Comparison of ENCODE assay signal across 17 mouse cellular contexts in the genomic region with DNA sequence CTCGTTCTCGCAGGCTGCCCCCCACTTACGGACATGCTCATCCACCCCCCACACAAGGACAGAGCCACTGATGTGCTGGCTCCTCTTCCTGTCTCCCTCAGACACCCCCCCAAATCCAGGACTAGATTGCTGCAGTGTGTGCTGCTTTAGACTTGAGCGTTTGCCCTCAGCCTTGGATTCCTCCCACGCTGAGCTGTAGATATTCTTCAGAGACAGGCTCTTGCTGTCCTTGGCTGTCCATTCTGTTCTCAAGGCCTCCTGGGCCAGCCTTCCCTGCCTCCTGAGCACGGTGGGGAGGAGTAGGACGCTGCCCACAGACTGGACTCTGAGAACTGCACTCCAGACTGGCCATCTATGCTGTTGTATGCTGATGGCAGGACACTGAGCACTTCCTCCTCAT. TPM values are rescaled to one million over a fixed set of nuclear protein-coding genes. Genes with fewer than 3 reads are reported as not detected.
DNase-seq lines count a peak whose midpoint lies in the region; ATAC-seq and TF ChIP-seq lines count a peak whose summit lies in the region.
"Had no signal": no experiment of that assay in that cellular context is flagged by ENCODE, and none has a peak within 500 bp of the region (broad histone marks: within the 10 kb centered on the region; RNA-seq: fewer than 3 reads in every experiment).

No protein-coding gene starts in this region.

- 94% methylated on average over 7 of the region's 7 CpGs for WGBS in forebrain, embryonic 14.5 days
- WGBS in forebrain, postnatal 0 days = 85% methylated on average over 7 of the region's 7 CpGs
- 45% methylated on average over 7 of the region's 7 CpGs for WGBS in kidney, embryonic 15.5 days

- no peak for TF ChIP-seq CTCF in forebrain, postnatal 0 days (IDR thresholded peaks at IDR 0.05; ENCODE audit: low read depth)

- no peaks in the 10 kb centered on the region for H3K27me3 ChIP-seq in forebrain, embryonic 14.5 days (replicated peaks; ENCODE audit: control insufficient read depth, insufficient read depth, low read length)
- no peaks in the 10 kb centered on the region for H3K27me3 ChIP-seq in forebrain, postnatal 0 days (ENCODE audit: insufficient read depth, low read length)
- H3K27me3 ChIP-seq in kidney, embryonic 15.5 days = no peaks in the 10 kb centered on the region
- H3K27me3 ChIP-seq: heart, embryonic 15.5 days; liver, embryonic 15.5 days had no signal

- no peak overlapping the region for H3K9ac ChIP-seq in forebrain, embryonic 14.5 days (ENCODE audit: low read length)
- H3K9ac ChIP-seq in forebrain, postnatal 0 days = no peak overlapping the region
- H3K9ac ChIP-seq in kidney, embryonic 15.5 days = no peak overlapping the region; the same call in 1 of the 2 replicates
- H3K9ac ChIP-seq: heart, embryonic 15.5 days; liver, embryonic 15.5 days had no signal

- peaks cover 3% of the 10 kb centered on the region; the same call in 1 of the 2 replicates for H3K4me1 ChIP-seq in forebrain, embryonic 14.5 days (ENCODE audit: control insufficient read depth, insufficient read depth, low read length)
- H3K4me1 ChIP-seq in forebrain, postnatal 0 days (ENCODE audit: insufficient read depth) = 0 out of 2 replicates have a peak, but pooled peaks cover under 1% of the 10 kb centered on the region
- H3K4me1 ChIP-seq in kidney, embryonic 15.5 days = peaks cover 50% of the 10 kb centered on the region

- H3K36me3 ChIP-seq in forebrain, embryonic 14.5 days (ENCODE audit: control insufficient read depth, insufficient read depth, low read length) = peaks cover 89% of the 10 kb centered on the region
- H3K36me3 ChIP-seq in forebrain, postnatal 0 days (ENCODE audit: insufficient read depth) = peaks cover 49% of the 10 kb centered on the region
- no peaks in the 10 kb centered on the region for H3K36me3 ChIP-seq in kidney, embryonic 15.5 days
- H3K36me3 ChIP-seq: heart, embryonic 15.5 days; liver, embryonic 15.5 days had no signal

- peak overlapping the region; percentile 36; the same call in 1 of the 2 replicates for H3K27ac ChIP-seq in forebrain, embryonic 14.5 days (ENCODE audit: low read depth, low read length)
- H3K27ac ChIP-seq in forebrain, postnatal 0 days (ENCODE audit: low read depth, low read length) = no peak overlapping the region
- H3K27ac ChIP-seq in kidney, embryonic 15.5 days = no peak overlapping the region
- H3K27ac ChIP-seq: heart, embryonic 15.5 days; liver, embryonic 15.5 days had no signal

- H3K4me3 ChIP-seq in forebrain, embryonic 14.5 days (ENCODE audit: low read depth, low read length) = no peak overlapping the region
- H3K4me3 ChIP-seq in forebrain, postnatal 0 days (ENCODE audit: low read depth, low read length) = no peak overlapping the region
- no peak overlapping the region for H3K4me3 ChIP-seq in kidney, embryonic 15.5 days (replicated peaks)
- H3K4me3 ChIP-seq: heart, embryonic 15.5 days; liver, embryonic 15.5 days; megakaryocyte, embryonic 14.5 days had no signal

- H3K9me3 ChIP-seq in forebrain, embryonic 14.5 days (replicated peaks; ENCODE audit: control insufficient read depth, low read length) = no peaks in the 10 kb centered on the region
- no peaks in the 10 kb centered on the region for H3K9me3 ChIP-seq in forebrain, postnatal 0 days (ENCODE audit: low read length)
- H3K9me3 ChIP-seq in kidney, embryonic 15.5 days (replicated peaks) = no peaks in the 10 kb centered on the region
- H3K9me3 ChIP-seq: heart, embryonic 15.5 days; liver, embryonic 15.5 days; megakaryocyte, embryonic 14.5 days had no signal

- H3K4me2 ChIP-seq in forebrain, embryonic 14.5 days (ENCODE audit: low read length) = no peak overlapping the region
- no peak overlapping the region for H3K4me2 ChIP-seq in forebrain, postnatal 0 days (ENCODE audit: low read depth)
- no peak overlapping the region for H3K4me2 ChIP-seq in kidney, embryonic 15.5 days
- H3K4me2 ChIP-seq: heart, embryonic 15.5 days; liver, embryonic 15.5 days had no signal

- no peak for ATAC-seq in forebrain, embryonic 14.5 days
- ATAC-seq in forebrain, postnatal 0 days = no peak
- peak; percentile 23; the same call in 1 of the 2 replicates for ATAC-seq in kidney, embryonic 15.5 days (replicated peaks; ENCODE audit: low FRiP score)
- ATAC-seq: forebrain, embryonic 16.5 days had no signal

- DNase-seq in forebrain, embryonic 14.5 days (ENCODE audit: low spot score) = no peak
- DNase-seq in forebrain, postnatal 0 days = no peak
- no peak for DNase-seq in kidney, adult 18-20 months
- DNase-seq in ovary, postnatal 36 days (ENCODE audit: low spot score) = peak; percentile 68
- DNase-seq in ovary, postnatal 14 days (ENCODE audit: low spot score) = no peak
- DNase-seq in testis, postnatal 14 days (ENCODE audit: low spot score) = peak; percentile 85
- DNase-seq in thymus, adult 18-20 months = no peak
- DNase-seq: cerebellum, postnatal 36 days; kidney, adult 8-10 months; lung, postnatal 10 days; thymus, adult 2 months had no signal

RNA-seq across cellular contexts. Expression of a gene that starts 40.5 kb away (rescaled TPM):
- 8.7 and 10.7 TPM in 2 replicates for polyA plus RNA-seq in forebrain, embryonic 14.5 days (2014; fragmentation: Nextera tagmentation; extraction: Ambion mirVana)
- 18.6 and 23.3 TPM in 2 replicates for total RNA-seq in forebrain, postnatal 0 days (2014; rRNA removed)
- 18.0 and 22.2 TPM in 2 replicates for polyA plus RNA-seq in forebrain, postnatal 0 days (2015; fragmentation: Nextera tagmentation; extraction: Ambion mirVana)
- 10.0 and 11.6 TPM in 2 replicates for polyA plus RNA-seq in kidney, embryonic 15.5 days (2015; fragmentation: Nextera tagmentation; extraction: Ambion mirVana)
- total RNA-seq: gastrocnemius, adult 8-10 months had no signal
- polyA plus RNA-seq: liver, embryonic 15.5 days had no signal

Comparison
In these comparisons a context has a peak if more than half of its experiments do, and no peak if none do; other contexts are left out.
1. DNase-seq: peak in ovary, postnatal 36 days (single experiment) and testis, postnatal 14 days (single experiment); none in forebrain, embryonic 14.5 days (single experiment), forebrain, postnatal 0 days (single experiment), kidney, adult 18-20 months (single experiment), ovary, postnatal 14 days (single experiment) and thymus, adult 18-20 months (0 of 2).